Mouse (Mus musculus) fat pad, adult 2 months (tissue): ENCODE data around the gene Rfx7.
A peak's percentile ranks its signal among the peaks of the same experiment; 100 is the strongest.

ENCODE experiments used
- DNase-seq: peaks from one replicate; pipeline ENCODE4 v3.0.0-alpha.2; 2011; ENCODE audit warnings: low read depth, low spot score; ENCODE audit errors: extremely low read depth

The Rfx7 gene

GRCm38 (mm10) chr9:72531996-72532380 is at the start of gene Rfx7:
Rfx7 (plus strand) TSS chr9:72532240.
- no peak for DNase-seq

- no peak for DNase-seq
Observed at GRCm38 (mm10) chr9:72488523-72488922, 43.5 kb upstream of the Rfx7 start.

GRCm38 (mm10) chr9:72489131-72489530 is 42.9 kb upstream of the Rfx7 start:
- DNase-seq, result no peak

- no peak for DNase-seq
Observed at GRCm38 (mm10) chr9:72491559-72492193, 40.4 kb upstream of the Rfx7 start.

- no peak for DNase-seq
Observed at GRCm38 (mm10) chr9:72492194-72492565, 39.9 kb upstream of the Rfx7 start, which contains the start of gene Tex9. Tex9 (minus strand) TSS chr9:72492212.

DNA sequence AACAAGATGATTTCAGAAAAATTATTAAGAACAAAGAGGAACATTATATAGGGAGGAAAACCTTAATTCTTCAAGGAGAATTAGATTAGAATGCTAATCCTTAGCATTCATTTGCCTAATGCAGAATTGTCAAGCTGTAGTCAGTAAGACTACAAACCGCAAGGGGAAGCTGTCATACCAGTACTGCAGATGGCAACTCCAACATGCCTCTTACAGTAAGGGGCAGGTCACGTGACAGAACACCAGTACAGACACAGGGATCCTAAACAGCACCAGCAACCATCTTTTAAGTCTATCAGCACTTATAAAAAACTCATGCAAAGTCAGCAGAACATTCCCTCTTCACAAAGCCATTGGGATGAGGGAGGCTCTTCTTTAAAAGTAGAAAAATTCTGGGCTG is 38.6 kb upstream of the Rfx7 start:
- DNase-seq, result no peak

GRCm38 (mm10) chr9:72493984-72494685 is 37.9 kb upstream of the Rfx7 start:
- no peak for DNase-seq

DNA sequence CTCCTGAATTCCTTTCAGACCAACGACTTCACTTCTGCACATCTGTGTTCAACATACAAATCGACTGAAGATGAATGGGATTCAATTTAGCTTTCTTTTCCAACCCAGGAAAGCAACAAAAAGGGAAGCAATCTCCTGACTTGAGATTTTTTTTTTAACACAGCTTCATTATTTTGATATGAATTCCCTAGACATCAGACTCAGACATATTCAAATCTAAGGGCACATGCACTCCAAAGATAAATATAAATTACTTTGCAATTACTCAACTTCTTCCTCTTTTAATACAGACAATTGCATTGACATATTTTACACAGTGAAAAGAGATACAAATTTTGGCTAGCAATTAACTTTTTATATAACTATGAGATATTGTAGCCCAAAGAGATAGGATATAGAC is 35.3 kb upstream of the Rfx7 start:
- no peak for DNase-seq

DNA sequence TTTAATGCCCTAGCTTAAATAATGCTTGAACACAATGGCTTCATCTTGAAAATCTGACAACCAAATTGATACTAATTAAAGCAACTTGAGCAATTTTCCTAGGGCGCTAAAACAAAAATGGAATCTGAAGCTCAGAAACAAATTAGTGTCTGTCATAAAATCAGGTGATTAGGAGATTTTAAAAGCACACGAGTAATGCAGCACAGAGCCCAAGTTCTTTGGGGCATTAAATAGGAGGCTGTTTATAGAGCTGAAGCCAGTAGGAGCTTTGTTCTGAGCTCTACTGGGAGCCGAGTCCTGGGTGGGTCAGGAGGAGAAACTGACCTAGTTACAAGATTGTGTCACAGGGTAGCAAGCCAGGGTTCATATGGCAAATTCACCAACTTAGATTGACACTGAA is 34.9 kb upstream of the Rfx7 start:
- DNase-seq, result no peak

DNA sequence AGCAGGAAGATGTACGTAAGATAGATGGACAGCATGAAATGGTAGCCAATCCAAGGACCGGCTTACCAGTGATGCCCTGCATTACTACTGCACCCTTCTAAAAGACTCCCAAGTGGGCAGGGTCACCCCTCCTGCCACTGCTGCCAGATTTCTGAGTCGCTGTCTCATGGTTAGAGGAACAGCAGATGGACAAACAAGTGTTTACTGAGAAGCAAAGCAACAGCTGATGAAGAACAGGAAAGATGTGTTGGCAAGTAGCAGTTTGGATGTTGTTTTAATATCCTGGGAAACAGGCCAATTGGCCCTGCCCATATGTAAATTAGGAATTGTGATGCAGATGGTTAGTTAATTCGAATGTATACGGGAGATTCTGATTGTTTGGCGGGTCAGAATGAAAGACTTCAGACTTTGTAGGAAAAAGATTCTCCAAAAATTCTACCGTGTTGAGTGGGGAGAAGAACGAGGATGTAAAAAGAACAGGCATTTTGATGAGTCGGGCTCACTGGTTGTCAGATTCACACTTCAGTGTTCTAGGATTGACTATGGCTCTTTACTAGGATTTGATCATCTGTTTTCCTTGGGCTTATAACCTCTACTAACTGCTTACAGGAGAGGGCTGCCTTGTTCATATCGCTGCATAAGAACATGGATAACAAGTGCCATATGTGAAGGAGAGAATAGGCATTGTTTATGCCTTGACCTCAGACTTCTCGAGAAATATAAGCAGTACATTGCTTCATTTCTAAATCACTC is 19.6 kb upstream of the Rfx7 start:
- DNase-seq, result no peak

DNA sequence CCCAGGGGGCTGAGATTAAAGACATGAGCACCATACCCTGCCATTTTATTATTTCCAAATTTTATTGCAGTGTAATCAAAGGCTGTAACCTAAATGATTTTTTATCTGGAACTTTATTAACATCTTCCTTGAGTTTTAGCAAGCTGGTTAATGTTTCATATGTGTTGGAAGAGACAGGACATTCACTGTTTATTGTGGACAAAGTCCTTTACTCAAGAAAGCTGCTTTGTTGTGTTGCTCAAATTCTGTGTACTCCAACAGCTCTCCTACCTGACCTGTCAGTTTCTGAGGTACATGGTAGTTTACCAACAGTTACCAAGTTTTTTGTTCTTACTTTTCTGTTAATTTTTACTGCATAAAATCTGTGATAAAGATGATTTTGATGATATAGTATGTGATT is 16.7 kb upstream of the Rfx7 start:
- no peak for DNase-seq

DNA sequence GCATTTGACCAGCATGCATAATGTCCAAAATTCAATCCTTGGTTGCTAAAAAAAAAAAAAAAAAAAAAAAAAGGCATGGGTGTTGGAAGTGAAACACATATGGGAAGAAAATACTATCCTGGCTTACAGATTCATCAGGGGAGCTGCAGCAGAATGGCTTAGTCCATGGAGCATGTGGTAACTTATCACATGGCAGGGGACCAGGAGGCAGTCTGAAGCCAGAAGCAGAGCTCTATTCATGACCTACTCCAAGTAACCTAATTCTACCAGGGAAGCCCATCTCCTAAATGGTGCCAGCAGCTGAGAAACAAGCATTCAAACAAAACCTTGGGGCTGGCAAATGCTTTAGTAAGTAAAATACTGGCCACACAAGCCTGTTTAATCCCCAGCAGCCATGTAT is 12.8 kb upstream of the Rfx7 start:
- no peak for DNase-seq

- DNase-seq, result no peak
Observed at GRCm38 (mm10) chr9:72520849-72521248, 11.2 kb upstream of the Rfx7 start.

GRCm38 (mm10) chr9:72526091-72526490 is 5.9 kb upstream of the Rfx7 start:
- DNase-seq, result no peak

DNA sequence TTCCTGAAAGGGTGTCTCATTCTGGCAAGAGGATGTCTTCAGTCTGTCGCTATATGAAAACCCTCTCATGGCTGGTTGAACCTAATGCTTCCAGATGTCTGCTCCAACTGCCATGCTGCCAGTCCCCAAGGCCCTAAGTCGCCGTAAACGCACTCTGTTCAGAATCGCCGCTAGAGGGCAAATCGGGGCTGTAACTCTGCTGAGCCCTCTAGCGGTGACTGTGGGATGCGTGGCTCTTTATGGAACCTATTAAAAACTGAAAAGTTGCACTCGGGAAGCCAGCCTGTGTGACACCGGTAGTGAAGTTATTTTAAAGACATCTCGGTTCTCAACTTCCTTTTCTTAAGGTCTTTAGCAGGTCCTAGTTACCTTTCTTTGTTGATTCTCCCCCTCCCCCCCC is 1.8 kb upstream of the Rfx7 start:
- DNase-seq, result peak; percentile 59

GRCm38 (mm10) chr9:72530824-72531223 is 1.2 kb upstream of the Rfx7 start:
- peak; percentile 26 for DNase-seq

GRCm38 (mm10) chr9:72531291-72531995 is 597 bp upstream of the Rfx7 start:
- peak; percentile 73 for DNase-seq

DNA sequence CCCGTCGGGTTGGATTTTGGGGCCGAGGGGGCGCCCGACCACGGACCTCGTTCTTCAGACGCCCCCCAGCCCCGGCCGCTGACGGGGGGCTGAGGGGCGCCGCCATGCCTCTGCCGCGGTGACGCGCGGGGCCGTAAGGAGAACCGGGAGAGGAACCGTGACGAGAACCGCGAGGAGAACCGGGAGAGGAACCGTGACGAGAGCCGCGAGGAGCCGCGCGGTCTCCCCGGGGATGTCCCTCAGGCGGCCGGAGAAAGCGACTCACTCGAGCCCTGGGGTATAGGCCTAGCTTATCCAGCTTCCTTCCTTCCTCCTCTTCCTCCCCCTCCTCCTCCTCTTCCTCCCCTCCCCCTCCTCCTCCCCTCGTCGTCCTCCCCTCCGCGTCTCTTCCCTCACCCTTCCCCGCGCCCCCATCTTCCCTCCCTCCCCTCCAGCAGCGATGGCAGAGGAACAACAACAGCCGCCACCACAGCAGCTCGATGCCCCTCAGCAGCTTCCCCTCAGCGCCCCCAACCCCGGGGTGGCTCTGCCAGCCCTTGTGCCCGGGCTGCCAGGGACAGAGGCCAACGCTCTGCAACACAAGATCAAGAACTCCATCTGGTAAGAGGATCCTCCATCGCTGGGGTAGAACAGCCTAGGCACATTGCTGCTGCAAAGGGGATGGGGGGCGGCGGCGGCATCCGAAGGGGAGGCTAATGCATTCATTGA is 495 bp downstream of the Rfx7 start:
- DNase-seq, result no peak

DNA sequence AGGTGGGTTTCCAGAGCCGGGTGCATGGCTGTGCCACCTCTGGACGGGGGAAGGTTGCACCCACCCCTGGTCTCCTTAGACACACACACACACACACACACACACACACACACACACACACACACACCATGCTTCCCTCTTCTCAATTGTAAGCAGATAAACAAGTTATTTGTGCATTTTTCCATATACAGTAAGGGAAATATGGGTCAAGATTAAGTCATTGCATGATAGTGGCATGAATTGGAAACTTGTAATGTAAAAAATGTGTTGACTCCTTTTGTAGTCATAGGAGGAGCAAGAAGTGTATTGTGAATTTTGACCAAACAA is 1.0 kb downstream of the Rfx7 start:
- DNase-seq, result no peak

DNA sequence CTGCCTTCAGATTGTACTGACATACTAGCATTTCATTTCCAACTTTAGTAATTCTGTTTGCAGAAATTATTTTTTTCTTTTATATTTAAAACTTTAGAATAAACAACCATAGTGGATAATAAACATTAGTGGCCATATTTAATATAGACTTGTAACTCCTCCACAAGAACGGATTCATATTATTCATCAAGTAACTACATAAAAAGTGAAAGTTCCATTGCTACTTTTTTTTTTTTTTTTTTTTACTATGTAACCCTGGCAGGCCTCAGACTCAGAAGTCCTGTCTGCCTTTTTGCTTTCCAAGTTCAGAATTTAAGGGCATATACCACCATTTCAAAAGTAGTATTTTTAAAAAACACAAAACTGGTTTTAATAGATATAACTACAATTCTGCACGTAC is 2.9 kb downstream of the Rfx7 start:
- no peak for DNase-seq

GRCm38 (mm10) chr9:72535394-72535793 is 3.4 kb downstream of the Rfx7 start:
- peak; percentile 13 for DNase-seq
